Mouse (Mus musculus): ENCODE data around the gene Zfp385b.

- TF ChIP-seq CTCF (IDR thresholded peaks at IDR 0.05; ENCODE audit: borderline replicate concordance, insufficient read depth, low read length) (no peak), POLR2A (IDR thresholded peaks at IDR 0.05; ENCODE audit: low read depth, low read length) (no peak)
Observed at GRCm38 (mm10) chr2:77514476-77514875, 305.0 kb downstream of the Zfp385b start.

All from embryonic fibroblast, embryonic 13.5 days (primary cell).